Mouse (Mus musculus): ENCODE results near the gene Snx13.
A peak's percentile ranks its signal among the peaks of the same experiment; 100 is the strongest.

Snx13 gene

GRCm38 (mm10) chr12:35047320-35048225, 587 bp downstream of the Snx13 start:
- peak; percentile 49 for DNase-seq

DNA sequence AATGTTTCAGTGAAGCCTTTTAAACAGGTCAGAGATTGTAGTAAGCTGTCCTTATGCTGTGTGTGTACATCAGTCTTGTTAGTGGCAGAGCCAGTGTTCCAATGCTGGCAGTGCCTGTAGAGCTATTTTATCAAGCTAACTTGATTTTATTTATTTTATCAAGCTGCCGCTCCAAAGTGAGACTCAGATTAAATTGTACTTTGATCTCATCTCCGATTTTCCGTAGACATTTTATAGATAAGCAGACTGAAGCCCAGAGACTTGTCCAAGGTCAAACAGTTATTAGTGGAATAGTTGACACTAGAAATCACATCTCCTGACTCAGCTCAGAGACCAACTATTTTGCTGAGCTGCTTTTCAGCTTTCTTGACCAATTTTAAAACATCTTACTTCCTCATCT, 1.9 kb downstream of the Snx13 start:
- DNase-seq = no peak

GRCm38 (mm10) chr12:35050501-35050900, 3.5 kb downstream of the Snx13 start:
- no peak for DNase-seq

GRCm38 (mm10) chr12:35050964-35051758, 4.2 kb downstream of the Snx13 start:
- DNase-seq = no peak

DNA sequence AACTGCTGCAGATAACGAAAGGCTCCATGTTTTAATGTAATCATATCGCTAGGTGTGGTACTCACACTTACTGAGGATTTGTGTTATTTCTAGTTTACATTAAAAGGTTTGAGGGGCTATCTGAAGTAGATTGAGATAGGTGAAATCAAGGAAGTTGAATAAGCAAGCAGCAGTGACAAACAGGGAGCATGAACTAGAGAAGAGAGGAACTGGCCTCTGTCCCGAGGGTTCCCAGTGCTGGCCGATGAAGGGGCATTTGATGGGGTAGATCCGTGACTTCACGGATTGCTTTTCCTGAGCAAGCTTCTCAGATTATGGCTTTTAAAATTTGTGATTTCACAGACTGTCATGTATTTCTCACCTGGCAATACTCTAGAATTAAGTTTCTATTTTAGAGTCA, 7.4 kb downstream of the Snx13 start:
- no peak for DNase-seq

- DNase-seq = no peak
Observed at GRCm38 (mm10) chr12:35055114-35056095, 8.4 kb downstream of the Snx13 start.

GRCm38 (mm10) chr12:35063697-35064468, 16.9 kb downstream of the Snx13 start:
- no peak for DNase-seq

DNA sequence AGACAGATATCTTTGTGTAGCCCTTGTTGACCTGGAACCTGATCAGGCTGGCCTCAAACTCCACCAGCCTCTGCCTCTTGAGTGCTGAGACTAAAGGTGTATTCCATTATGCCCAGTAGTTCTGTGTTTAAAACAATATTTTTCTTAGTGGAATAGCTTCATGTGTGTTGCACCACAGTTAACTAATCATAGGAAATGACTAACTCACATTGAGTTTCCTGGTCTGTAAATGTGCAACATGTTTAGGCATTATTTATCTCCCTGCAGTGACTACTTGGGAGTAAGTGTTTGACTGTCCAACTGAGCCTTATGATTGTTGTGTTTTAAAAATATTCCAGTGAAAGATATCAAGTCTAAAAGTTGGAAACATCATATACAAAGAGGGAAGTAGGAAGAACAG, 20.6 kb downstream of the Snx13 start:
- DNase-seq = no peak

DNA sequence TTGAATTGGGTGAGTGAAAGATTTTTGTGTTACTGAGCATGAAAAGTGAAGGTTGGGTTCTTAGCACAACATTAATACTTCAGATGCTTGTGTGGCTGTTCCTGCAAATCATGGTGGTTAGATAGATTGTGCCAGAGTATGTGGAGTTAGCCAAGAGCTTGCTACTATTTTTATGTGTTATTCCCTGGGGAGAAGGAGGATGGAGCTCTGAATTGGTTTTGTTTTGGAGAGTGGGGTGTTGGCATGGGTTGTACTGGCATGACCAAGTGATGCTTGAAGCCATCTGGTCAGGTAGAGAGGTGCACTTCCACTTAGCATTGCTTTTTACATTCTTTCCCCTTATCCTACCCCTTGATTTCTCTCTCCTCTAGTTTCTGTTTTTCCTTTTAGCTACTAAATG, 24.4 kb downstream of the Snx13 start:
- DNase-seq = no peak

DNA sequence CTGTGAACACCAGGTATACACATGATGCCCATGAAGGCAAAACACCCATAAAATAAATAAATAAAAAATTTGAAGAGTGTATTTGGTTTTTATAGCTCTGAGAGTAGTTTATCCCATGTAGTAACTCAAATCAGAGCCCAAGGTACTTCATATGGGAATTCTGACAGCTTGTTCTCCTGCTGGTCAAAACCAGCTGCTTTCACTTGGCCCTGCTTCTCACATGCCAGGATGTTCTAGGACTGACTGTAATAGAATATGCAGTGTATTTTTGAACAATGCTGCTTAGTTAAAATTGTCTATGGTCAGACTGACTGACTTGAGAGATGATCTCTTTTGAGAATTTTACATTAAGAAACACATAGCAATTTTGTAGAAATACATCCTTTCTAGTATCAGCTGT, 25.2 kb downstream of the Snx13 start:
- DNase-seq = no peak

GRCm38 (mm10) chr12:35075993-35076392, 29.0 kb downstream of the Snx13 start:
- DNase-seq = no peak

DNA sequence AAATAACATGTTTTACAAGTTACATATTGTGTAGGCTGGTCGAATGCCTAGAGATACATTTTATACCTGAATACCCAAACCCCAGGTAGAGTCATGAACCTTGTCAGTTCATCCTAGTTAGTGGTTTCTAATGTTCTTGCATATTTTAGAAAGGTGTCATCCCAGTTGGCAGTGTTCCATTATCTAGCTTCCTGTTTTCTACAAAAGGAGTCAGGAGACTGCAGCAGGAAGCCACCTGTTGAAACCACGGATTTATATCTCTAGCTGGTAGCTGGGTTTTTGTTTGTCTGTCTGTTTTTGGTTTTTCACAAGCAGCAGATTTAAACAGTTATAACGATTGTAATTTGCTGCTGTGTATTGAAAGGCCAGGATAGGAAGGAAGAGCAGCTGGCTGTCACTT, 76.6 kb downstream of the Snx13 start:
- DNase-seq = no peak

DNA sequence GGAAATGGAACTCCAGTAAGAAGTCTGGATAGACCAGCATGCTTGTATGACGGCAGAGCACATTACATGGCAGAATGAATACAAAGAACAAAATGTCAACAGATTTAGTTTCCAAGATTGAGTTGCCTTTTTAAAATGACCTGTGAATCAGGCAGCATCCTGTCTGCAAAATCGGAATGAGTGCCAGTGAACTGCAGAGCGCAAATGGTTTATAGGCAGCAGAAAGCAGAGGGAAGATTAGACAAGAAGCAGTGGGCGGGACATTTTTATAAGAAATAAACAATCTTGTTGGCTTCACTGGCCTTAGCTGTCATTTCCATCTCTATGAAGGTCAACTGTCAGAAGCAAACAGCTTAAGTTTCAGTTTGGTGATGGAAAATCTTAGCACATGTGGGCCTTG, 106.2 kb downstream of the Snx13 start:
- no peak for DNase-seq

DNA sequence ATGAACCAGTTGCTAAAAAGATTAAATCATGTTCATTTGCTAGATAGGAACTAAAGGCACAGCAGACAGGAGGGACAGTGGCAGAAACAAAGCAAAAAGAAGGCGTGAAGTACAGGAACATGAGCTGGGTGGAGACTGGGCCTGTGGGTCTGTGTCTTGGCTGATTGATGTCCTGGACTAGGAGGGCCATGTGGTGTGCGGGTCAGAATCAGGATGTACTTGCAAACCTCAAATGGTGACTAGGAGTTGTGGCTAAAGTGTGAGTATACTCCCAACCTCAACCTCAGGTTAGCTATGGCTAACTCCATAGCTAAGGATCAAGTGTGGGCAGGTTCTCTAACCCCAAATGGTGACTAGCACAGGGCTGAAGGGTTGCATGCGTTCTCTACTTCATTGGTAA, 107.2 kb downstream of the Snx13 start:
- DNase-seq = no peak

DNA sequence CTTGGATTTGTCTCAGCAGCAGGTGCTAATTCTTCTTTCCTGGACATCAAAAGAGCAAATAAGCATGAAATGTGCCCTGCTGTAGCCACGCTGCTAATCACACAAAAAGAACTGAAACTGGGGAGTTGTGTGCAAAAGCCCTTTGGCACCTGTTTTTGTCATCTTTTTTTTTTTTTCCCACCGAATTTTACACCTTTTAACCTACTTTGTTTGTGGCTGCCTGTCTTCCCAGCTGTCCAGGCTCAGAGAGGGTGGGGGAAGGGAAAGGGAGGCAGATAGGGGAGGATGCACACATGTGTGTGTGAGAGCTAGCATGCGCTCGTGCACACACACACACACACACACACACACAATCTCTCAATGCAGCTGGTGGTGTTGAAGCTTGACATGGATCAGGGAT, 110.3 kb downstream of the Snx13 start:
- no peak for DNase-seq

DNA sequence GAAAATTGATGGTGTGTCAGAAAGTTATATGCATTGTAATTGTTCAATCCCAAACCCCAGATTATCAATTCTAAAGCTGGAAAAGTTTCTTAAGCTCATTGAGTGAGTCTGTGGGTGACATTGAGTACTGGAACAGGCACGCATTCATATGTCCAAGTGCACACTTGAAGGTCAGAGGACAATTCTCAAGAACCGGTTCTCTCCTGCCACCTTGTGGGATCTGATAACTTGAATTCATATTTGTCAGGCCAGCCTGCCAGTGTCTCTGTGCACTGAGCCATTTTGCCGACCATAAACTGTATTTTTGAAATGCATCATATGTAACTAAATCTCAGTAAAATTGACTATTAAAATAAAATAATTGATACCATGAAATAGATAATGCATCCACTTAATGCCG, 114.7 kb downstream of the Snx13 start:
- DNase-seq = no peak

DNA sequence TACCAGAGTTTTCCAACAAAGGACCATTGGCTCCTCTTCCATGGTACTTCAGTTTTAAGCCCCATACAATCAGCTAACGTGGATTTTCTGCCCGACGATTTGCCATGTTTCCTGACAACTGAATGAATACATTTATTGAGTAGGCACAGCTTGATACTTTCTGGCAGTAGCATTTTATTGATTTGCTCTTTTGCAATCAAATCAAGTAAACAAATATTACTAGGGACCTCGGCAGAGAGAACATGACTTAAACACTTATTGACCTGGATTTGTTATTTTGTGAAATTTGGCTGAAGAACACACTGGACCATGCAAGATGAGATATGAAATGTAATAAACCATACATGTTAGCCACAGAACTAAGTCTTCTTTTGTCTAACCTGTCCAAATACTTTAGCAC, 123.3 kb downstream of the Snx13 start:
- DNase-seq = no peak

DNA sequence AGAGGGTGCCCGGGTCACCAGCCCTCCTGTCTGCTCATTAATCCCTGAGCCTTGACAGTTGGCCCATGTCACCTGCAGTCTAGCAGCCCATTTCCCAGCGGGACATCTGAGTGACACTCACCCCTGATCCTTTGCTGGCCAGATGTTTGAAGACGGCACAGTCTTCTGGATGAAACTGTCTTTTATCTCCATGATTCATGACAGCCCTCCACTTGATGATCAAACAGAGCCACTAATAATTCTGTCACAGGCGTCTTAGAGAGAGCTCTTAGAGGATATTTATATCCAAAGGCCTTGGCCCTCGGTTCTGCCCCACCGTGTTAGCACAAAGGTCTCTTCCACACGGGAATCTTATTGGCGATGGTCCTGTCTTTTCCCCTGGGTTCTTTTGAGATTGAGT, 129.0 kb downstream of the Snx13 start:
- DNase-seq = no peak

DNA sequence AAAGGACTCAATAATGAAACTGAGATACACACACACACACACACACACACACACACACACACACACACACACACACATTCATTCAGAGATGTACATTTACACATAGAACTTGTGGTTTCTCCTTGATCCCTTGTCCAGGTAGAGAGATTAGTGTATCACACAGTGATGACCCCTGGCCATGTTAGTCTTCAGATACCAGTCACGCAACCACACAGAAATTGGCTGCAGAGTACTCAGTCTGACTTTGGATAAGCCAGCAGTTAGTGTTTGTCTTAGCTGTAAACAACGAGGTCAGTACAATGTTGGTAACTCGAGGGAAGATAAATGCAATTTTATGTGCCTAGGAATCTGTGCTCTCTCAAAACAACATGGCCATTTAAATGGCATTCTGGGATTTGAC, 129.6 kb downstream of the Snx13 start:
- DNase-seq = no peak

DNA sequence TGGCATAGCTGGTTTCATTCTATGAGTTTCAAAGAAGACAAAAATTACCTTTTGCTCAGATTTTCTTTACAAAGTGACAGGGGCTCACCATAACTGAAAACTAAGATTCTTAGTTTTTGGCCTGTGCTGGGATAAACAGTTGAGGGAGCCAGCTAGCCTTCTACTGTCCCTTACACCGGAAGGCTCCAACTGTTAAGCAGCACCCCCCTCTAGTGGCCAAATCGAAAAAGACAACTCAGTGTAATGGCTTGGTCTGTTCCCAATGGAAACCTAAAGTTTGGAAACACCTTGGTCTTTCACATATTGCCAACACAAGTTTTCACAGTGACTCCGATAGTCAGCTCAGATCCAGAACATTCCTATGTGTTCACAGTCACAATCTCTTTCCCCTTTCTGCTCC, 135.7 kb downstream of the Snx13 start:
- peak; percentile 86 for DNase-seq

- no peak for DNase-seq
Observed at GRCm38 (mm10) chr12:35184261-35184660, 137.3 kb downstream of the Snx13 start.
